Mouse (Mus musculus) adrenal gland, postnatal 10 days (tissue): ENCODE data around the gene Ubox5. TPM values are rescaled to one million over a fixed set of nuclear protein-coding genes. Genes with fewer than 3 reads are reported as not detected.

Experiments
- DNase-seq: peaks from one replicate; pipeline ENCODE4 v3.0.0; 2021; ENCODE audit warnings: mixed read lengths
- total RNA-seq, 2 experiments: library from RNA; stranded (reverse); gene quantifications; 2 replicates each; pipeline ENCODE4 v1.2.3; 2021

Gene Ubox5
- total RNA-seq, 2 experiments from 2014 or later: 5.5 to 5.6 TPM

DNA sequence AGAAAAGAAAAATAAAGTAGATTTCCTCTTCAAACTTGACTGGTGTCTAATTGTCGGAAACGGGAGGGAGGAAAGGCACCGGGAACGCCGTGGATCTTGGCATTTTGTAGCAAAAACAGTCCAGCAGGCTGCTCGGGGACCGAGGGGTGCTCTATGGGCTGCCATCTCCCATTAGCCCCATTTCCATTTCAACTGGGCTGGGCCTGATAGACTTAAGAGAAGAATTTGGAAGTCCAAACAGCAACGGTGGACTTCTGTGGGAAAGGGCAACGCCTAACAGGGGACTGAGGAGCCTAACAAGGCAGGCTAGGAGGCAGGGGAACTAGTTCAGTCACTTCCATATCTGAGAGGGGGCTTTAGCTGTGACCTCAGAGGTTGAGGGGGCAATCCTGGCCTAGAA is 52.8 kb downstream of the Ubox5 start:
- no peak for DNase-seq

DNA sequence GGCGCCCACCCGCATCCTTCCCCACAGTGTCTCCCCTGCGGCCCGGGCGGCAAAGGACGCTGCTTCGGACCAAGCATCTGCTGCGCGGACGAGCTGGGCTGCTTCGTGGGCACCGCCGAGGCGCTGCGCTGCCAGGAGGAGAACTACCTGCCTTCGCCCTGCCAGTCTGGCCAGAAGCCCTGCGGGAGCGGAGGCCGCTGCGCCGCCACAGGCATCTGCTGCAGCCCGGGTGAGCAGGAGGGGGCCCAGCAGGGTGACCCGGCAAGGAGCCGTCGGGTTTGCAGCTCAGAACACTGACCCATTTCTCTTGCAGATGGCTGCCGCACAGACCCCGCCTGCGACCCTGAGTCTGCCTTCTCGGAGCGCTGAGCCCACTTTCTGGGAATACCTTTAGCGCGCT is 53.3 kb downstream of the Ubox5 start:
- DNase-seq: peak; percentile 36

DNA sequence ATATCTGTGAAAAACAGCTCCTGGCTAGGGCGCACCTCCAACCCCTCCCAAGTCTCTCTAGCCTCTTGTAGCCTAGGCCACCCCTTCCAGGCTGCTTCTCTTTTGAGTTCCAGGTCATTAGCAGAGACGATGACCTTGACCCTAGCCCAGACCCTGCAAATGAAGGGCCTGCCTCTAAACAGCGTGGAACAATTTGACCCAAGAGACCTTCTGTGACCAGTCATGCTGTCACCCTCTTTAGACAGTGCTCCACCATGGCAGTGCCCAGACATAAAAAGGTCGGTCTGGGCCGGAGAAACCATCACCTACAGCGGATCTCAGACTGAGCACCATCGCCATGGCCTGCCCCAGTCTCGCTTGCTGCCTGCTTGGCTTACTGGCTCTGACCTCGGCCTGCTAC is 54.0 kb downstream of the Ubox5 start, which contains the start of gene Oxt:
Gene Oxt (plus strand): TSS at position 301 of the 400 bp plus-strand sequence.
- DNase-seq: no peak

DNA sequence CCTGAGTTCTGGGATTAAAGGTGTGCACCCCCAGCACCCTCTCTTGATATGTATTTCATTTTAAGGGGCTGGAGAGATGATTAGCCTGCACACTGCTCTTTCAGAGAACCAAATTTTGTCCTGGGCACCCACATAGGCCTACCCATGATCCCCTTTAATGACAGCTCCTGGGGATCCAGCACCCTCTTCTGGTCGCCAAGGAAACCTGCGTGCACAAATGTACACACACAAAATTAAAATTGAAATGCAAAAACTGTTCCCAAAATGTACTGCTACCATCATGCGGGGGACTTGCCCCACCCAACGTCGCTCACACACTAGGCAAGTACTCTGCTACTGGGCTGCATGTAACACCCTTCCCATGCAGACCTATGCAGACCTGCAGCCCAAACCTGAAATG is 54.9 kb downstream of the Ubox5 start:
- no peak for DNase-seq

DNA sequence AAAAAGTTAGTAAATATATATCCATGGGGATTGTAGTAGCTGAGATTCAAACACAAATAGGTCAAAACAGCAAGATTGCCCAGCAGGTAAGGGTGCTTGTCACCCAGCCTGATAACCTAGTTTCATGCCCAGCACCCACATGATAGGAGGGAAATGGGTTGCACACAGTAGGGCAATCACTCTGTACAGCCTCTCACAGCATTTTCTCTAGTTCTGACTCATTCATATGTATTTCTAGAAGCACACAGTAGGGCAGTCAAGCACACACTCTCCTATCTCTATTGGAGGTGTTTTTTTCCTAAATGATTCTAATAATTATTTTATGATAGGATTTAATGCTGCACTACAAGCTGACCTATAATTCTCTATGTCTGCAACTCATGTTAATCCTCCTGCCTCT is 59.9 kb downstream of the Ubox5 start:
- DNase-seq: no peak

DNA sequence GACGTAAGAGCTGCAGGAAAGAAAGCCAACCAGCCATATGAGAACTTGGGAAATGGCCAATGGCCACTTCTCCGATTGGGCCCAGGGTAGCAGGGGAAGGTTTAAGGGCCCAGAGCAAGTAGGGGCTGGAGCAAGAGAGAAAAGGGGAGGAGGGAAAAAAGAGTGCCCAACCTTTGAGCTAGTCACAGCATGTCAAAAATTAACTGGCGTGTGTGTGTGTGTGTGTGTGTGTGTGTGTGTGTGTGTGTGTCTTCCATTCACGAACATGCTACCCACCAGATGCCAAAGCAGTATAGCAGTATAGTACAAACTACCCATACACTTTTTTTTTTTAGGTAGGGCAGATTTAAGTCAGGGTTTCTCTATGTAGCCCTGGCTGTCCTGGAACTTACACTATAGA is 60.9 kb downstream of the Ubox5 start:
- DNase-seq: no peak

DNA sequence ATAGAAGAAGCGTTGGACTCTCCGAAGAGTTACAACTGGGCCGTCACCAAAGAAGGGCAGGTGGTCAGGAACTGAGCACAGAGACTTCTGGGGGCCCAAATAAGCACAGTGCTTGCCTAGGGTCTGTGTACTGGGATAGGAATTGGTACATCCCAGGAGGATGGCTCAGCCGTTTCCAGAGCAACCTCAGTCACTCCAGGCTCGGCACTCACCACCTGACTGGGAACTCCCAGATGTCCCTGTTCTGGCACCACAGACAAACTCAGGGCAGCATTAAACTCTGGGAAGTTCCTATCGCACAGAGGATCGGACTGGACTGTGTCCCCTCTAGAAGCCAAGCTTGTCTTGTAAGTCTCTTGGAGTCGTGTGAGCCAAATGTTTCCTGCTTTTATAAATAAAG is 64.9 kb downstream of the Ubox5 start:
- no peak for DNase-seq

DNA sequence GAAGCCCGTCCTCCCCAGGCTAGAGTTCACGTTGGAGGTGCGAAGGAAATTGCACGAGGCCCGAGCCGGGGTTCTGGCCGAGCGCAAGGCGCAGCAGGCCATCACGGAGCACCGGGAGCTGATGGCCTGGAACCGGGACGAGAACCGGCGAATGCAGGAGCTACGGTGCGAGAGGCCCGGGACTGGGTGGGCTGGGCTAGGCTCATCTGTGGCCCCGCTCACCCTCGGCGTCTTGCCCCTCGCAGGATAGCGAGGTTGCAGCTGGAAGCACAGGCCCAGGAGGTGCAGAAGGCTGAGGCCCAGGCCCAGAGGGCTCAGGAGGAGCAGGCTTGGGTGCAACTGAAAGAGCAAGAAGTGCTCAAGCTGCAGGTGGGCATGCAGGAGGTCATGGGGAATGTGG is 65.8 kb downstream of the Ubox5 start:
- no peak for DNase-seq

DNA sequence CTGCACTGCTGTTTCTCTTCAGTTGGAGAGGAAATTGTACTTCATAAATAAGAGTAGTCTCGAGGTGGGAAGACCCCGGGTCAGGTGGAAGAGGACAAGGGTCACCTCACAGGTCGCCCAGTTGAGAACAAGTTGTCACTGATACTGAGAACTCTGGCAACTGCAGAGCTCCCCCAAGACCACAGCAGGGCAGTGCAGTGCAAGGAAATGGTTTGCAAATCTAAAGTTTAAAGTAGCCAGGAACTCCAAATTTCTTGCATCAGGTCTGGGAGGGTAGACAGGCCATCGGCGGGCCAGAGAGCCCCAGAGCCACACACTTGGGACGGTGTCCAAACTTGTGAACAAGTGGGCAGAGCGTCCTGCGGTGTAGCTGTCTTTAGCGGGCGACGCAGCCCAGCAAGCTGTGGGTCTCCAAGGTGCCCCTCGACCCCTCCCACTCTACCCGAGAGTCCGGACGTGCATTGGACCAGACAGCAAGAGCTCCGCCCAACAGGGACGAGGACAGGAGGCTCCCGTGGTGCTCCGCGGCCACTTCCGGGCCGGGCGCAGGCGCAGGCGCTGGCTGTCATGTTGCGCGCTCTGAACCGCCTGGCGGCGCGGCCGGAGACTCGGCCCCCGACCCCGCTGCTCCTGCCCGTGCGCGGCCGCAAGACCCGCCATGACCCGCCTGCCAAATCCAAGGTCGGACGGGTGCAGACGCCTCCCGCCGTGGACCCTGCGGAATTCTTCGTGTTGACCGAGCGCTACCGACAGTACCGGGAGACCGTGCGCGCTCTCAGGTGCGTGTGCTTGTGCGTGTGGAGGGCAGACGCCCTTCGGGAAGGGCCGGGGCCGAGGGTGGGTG is 66.4 kb downstream of the Ubox5 start, which contains the start of gene Mrps26:
Gene Mrps26 (plus strand): TSS at position 531 of the 844 bp plus-strand sequence.
- peak; percentile 95 for DNase-seq

DNA sequence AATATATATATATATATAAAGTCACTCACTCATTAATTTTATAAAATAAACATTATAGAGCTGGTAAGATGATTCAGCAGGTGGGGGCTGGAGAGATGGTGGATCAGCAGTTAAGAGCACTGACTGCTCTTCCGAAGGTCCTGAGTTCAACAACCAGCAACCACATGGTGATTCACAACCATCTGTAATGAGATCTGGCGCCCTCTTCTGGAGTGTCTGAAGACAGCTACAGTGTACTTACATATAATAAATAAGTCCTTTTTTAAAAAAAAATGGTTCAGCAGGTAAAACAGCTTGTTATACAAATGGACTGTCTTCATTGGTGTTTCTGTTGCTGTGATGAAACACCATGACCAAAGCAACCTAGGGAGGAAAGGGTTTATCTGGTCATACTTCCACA is 71.8 kb downstream of the Ubox5 start:
- DNase-seq: no peak

DNA sequence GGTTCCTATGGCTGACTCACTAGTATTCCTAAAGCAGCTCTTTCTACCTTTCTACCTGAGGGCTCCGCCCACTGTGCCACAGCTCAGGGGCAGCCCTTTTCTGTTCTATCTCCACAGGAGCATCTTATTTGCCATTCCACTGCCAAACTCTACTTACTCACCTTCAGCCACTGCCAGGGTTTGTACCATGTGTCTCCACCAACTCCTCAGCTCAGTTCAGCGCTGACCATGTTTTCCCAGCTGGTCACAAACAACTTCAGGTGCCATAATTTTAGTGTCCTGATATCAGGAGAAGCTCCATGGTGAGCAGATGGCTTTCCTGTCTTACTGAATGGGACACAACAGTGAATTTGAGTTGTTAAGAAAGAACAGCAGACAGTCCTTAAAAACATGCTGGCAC is 72.4 kb downstream of the Ubox5 start:
- DNase-seq: no peak

DNA sequence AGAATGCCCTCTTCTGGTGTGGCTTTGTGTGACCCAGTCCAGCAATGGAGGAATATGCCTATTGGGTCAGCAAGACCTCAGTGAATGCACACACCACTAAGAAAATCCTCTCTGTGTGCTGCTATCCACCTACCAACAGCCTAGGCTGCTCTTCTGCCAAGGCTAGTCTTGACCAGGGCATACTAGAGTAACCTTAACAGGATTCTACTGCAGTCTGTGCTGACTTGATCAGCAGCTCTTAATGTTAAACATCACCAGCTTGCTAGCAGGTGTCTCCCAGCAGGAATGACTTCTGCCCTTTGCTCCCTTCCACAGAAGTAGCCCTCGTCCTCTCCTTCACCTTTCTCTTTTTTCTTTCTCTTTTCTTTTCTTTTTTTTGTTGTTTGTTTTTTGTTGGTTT is 73.5 kb downstream of the Ubox5 start:
- DNase-seq: no peak

DNA sequence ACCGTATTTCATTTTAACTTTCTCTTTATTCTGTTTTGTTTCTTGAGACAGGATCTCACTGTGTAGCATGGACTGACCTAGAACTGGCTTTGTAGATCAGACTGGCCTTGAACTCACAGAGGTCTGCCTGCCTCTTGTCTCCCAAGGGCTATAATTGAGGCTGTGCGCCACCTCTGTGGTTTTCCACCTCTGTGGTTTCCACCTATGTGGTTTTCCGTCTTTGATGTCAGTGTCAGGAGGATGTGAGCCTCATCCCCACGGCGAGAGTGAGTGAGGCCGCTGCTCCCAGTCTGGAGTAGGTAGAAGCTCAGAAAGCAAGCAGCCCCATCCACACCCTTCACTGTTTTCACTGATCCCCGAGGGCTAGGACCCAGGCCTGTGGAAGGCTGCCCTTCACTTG is 75.0 kb downstream of the Ubox5 start:
- DNase-seq: no peak

DNA sequence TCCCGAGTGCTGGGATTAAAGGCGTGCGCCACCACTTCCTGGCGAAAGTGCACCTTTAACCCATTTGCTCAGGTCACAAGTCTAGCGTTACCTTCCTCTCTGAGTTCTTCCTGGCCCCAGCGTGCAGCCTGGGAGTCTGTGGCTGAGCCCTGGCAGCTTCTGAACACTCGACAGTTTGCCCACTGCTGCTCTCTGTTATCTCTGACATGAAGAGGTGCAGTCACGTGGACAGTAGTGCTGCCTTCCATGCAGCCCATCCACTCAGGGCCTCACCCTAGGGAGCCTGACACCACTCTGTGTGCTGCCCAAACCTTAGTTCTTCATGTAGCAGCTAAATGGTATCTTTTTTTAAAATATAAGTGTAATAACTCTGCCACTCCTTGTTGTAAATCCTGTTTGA is 82.9 kb downstream of the Ubox5 start:
- DNase-seq: no peak

DNA sequence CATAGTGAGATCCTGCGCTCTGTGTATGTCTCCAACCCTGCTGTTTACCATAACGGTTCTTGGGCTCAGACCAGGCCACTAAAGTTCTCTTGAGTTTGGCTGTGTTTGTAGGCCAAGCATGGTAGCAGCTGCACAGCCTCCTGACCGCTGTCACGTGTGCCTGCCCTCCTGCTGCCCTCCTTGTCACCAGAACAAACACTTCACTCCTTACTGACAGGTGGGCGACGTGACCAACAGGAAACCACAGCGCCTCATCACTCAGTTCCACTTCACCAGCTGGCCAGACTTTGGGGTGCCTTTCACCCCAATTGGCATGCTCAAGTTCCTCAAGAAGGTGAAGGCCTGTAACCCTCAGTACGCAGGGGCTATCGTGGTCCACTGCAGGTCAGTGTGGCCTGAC is 89.6 kb downstream of the Ubox5 start:
- no peak for DNase-seq

Other genes with a start within 250 kb of the Ubox5 start
- 10 to 100 TPM; 15.8 to 16.8 TPM for gene Cpxm1, start 232.5 kb downstream of the Ubox5 start, total RNA-seq
- not detected for gene Gm28372, start 224.8 kb downstream of the Ubox5 start, total RNA-seq
- not detected for gene 1700020A23Rik, start 224.8 kb downstream of the Ubox5 start, total RNA-seq
- gene Tmem239, start 223.6 kb downstream of the Ubox5 start, total RNA-seq: not detected
- gene Vps16, start 205.7 kb downstream of the Ubox5 start, total RNA-seq: 10 to 100 TPM; 57.5 to 58.1 TPM
- 10 to 100 TPM; 12.3 to 14.3 TPM for gene Pced1a, start 205.3 kb downstream of the Ubox5 start, total RNA-seq
- 100 to 1,000 TPM in 1 of 2 experiments, 10 to 100 TPM in 1; 92.2 to 106 TPM for gene Ptpra, start 179.8 kb downstream of the Ubox5 start, total RNA-seq
- 10 to 100 TPM; 69.8 to 74.0 TPM for gene Mrps26, start 66.3 kb downstream of the Ubox5 start, total RNA-seq
- gene Oxt, start 53.9 kb downstream of the Ubox5 start, total RNA-seq: not detected
- not detected for gene Avp, start 47.5 kb downstream of the Ubox5 start, total RNA-seq
- 10 to 100 TPM; 12.0 to 12.6 TPM for gene Fastkd5, start within 50 bp of the Ubox5 start, total RNA-seq
- 1 to 10 TPM; 9.4 to 9.5 TPM for gene Lzts3, start 12.8 kb upstream of the Ubox5 start, total RNA-seq
- gene Ddrgk1, start 34.6 kb upstream of the Ubox5 start, total RNA-seq: 100 to 1,000 TPM; 145 to 155 TPM
- gene Itpa, start 37.6 kb upstream of the Ubox5 start, total RNA-seq: 10 to 100 TPM; 26.6 to 33.3 TPM
- gene Slc4a11, start 67.5 kb upstream of the Ubox5 start, total RNA-seq: 1 to 10 TPM; 1.2 to 1.6 TPM